Mouse (Mus musculus): ENCODE measurements around the gene Foxd4. TPM values are rescaled to one million over a fixed set of nuclear protein-coding genes. Genes with fewer than 3 reads are reported as not detected.

Foxd4 gene
- polyA plus RNA-seq, 1 experiment from 2014 or later: not detected

DNA sequence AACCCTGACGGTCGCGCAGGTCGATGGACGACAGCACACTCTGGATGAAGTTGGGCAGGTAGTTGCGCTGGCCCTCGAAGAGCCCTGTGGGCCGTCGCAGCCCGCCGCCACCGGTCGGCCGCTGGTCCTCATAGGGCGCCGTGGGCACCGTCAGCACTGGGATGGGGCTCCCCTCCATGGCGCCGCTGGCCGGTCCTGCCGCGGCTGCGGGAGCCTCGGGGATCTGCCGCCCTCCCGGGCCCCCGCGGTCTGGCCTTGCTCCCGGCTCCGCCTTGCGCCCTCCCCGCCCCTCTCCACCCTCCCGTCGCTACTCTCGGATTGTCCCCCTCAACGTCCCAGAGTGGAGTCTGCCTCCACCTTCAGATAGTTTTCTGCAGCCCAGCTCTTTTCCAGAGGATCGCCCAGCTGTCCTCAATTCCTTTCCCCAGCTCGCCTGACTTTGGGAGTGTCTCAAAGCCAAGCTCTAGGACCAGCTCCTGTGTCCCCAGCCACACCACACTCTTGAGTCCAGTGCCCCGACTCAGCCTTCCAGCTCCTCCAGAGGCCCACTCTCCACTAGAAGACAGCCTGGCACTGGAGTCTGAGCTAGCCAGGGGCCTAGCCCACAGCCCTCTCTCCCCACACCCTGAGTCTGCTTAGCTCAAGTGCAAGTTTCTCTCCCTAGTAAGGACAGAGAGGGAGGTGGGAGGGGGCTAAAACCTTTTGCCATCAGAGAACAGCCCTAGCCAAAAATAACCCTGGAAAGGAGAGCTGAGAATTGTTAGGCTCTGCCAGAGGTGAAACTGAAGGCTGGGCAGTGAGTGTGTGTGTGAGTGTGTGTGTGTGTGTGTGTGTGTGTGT lies 39.2 kb downstream of the Foxd4 start, which contains the start of gene Pgm5:
Gene Pgm5, minus strand, starts transcription at position 244 of the 840 bp plus-strand sequence.
- Histone ChIP-seq H3K27me3 (ENCODE audit: poor library complexity, severe bottlenecking) (peaks cover 49% of the 10 kb centered on the region), H3K36me3 (replicated peaks) (no peaks in the 10 kb centered on the region)

DNA sequence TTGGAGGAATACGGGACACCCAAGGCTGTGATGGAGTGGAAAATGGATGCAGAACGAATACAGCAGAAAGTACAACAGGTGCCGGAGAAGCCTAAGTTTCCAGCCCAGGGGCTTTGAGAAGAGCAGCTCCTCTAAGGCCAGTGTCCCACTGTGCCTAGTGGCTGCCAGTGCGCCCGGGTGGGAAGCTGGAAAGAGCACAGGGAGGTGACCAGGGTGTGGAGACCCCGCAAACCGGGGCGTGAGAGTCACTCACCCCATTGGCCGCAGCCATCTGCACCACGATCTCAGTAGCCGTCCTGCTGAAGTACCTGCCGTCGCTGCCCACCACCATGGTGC lies 39.8 kb downstream of the Foxd4 start:
- peaks cover 49% of the 10 kb centered on the region for H3K27me3 ChIP-seq (ENCODE audit: poor library complexity, severe bottlenecking)
- H3K9me3 ChIP-seq: no peaks in the 10 kb centered on the region
- H3K4me1 ChIP-seq: peaks cover 17% of the 10 kb centered on the region
- H3K4me3 ChIP-seq: peak overlapping the region; percentile 55
- WGBS: 19% methylated on average over 13 of the region's 13 CpGs
- peak overlapping the region; percentile 77; the same call in 1 of the 2 replicates for H3K27ac ChIP-seq
- no peak for DNase-seq (ENCODE audit: extremely low spot score, low spot score)
- H3K36me3 ChIP-seq (replicated peaks): no peaks in the 10 kb centered on the region

More for the DNA sequence above, 39.2 kb downstream of the Foxd4 start, which contains the start of gene Pgm5:
- Histone ChIP-seq H3K27ac (peak within 1 kb of the TSS; percentile 77), H3K9me3 (no peaks in the 10 kb centered on the region), H3K4me1 (peaks cover 17% of the 10 kb centered on the region), H3K4me3 (peak within 1 kb of the TSS; percentile 55)
- DNase-seq (ENCODE audit: extremely low spot score, low spot score): peak; percentile 26
- 1% methylated on average over 39 of the region's 39 CpGs for WGBS

GRCm38 (mm10) chr19:24851456-24852315 lies 49.3 kb downstream of the Foxd4 start:
- Histone ChIP-seq H3K27ac (no peak overlapping the region), H3K36me3 (replicated peaks) (no peaks in the 10 kb centered on the region), H3K9me3 (no peaks in the 10 kb centered on the region), H3K27me3 (ENCODE audit: poor library complexity, severe bottlenecking) (no peaks in the 10 kb centered on the region), H3K4me1 (peaks cover 8% of the 10 kb centered on the region), H3K4me3 (no peak overlapping the region)
- no peak for DNase-seq (ENCODE audit: extremely low spot score, low spot score)
- WGBS: 94% methylated on average over 21 of the region's 21 CpGs

Small RNAs within 50 kb of the gene (microRNA-seq; reads per million reads assigned to microRNA genes)
- not detected for gene Mir3084-1

Other genes with a start within 250 kb of the Foxd4 start
- 0.31 and 0.33 TPM in 2 replicates for gene Tmem252, start 227.2 kb downstream of the Foxd4 start, polyA plus RNA-seq (2016; fragmentation: Nextera tagmentation; extraction: Ambion mirVana)
- 0.11 and 0.28 TPM in 2 replicates for gene Pgm5, start 39.3 kb downstream of the Foxd4 start, polyA plus RNA-seq (2016; fragmentation: Nextera tagmentation; extraction: Ambion mirVana)
- gene Gm10053, start 25.5 kb downstream of the Foxd4 start, polyA plus RNA-seq (2016; fragmentation: Nextera tagmentation; extraction: Ambion mirVana): 313 and 336 TPM in 2 replicates
- 22.1 and 22.3 TPM in 2 replicates for gene Cbwd1, start 60.4 kb upstream of the Foxd4 start, polyA plus RNA-seq (2016; fragmentation: Nextera tagmentation; extraction: Ambion mirVana)
- gene Dock8, start 98.3 kb upstream of the Foxd4 start, polyA plus RNA-seq (2016; fragmentation: Nextera tagmentation; extraction: Ambion mirVana): 0.87 and 1.3 TPM in 2 replicates

Data from forebrain, embryonic 10.5 days (tissue).